In the genomic region with DNA sequence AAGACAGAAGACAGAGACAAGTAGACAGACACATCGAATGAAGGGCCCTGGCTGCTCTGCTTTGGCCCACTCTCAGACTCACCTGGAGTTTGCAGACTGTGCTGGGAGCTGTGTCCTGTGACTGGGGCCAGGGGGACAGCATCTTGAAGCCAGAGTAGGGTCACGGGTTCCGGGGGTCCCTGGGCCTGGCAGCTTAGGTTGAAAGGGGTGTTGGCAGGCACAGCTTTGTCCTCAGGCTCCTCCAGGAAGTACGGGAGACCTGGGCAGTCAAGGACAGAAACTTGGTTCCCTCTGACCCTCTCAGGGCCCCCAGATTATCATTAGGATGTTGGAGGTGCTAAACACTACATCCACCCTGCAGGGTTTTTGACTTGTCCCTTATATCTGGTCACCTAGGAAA, we compare ENCODE assay signal across 15 mouse cellular contexts.
"Had no signal": no experiment of that assay in that cellular context is flagged by ENCODE, and none has a peak within 500 bp of the region (broad histone marks: within the 10 kb centered on the region; RNA-seq: fewer than 3 reads in every experiment).

No protein-coding gene starts in this region.

- DNase-seq: kidney, postnatal 10 days; left cerebral cortex, postnatal 4 days; liver, embryonic 13.5 days; liver, postnatal 0 days; lung, postnatal 14 days; right cerebral cortex, adult 18-20 months; right cerebral cortex, postnatal 25 days; thymus, adult 18-20 months; thymus, postnatal 14 days had no signal

- H3K27ac ChIP-seq: limb, embryonic 15.5 days; liver, embryonic 13.5 days; lung, embryonic 15.5 days; macrophage; midbrain, embryonic 13.5 days; neural tube, embryonic 15.5 days had no signal

- H3K4me2 ChIP-seq: limb, embryonic 15.5 days; liver, embryonic 13.5 days; lung, embryonic 15.5 days; midbrain, embryonic 13.5 days; neural tube, embryonic 15.5 days had no signal

- H3K36me3 ChIP-seq: liver, embryonic 13.5 days; lung, embryonic 15.5 days; midbrain, embryonic 13.5 days; neural tube, embryonic 15.5 days had no signal

- H3K9me3 ChIP-seq: limb, embryonic 15.5 days; liver, embryonic 13.5 days; lung, embryonic 15.5 days; megakaryocyte, embryonic 14.5 days; midbrain, embryonic 13.5 days; neural tube, embryonic 15.5 days had no signal

- H3K4me3 ChIP-seq: limb, embryonic 15.5 days; liver, embryonic 13.5 days; lung, embryonic 15.5 days; megakaryocyte, embryonic 14.5 days; midbrain, embryonic 13.5 days; neural tube, embryonic 15.5 days had no signal

- ATAC-seq: liver, postnatal 0 days; midbrain, embryonic 13.5 days had no signal

- H3K9ac ChIP-seq: limb, embryonic 15.5 days; liver, embryonic 13.5 days; liver, postnatal 0 days; lung, embryonic 15.5 days; midbrain, embryonic 13.5 days; neural tube, embryonic 15.5 days had no signal

- H3K27me3 ChIP-seq: limb, embryonic 15.5 days; lung, embryonic 15.5 days; midbrain, embryonic 13.5 days; neural tube, embryonic 15.5 days had no signal
